ENCODE assay signal across 12 mouse cellular contexts in genomic region chr17:56547846-56548604, GRCm38 (mm10). TPM values are rescaled to one million over a fixed set of nuclear protein-coding genes. Genes with fewer than 3 reads are reported as not detected.
DNase-seq lines count a peak whose midpoint lies in the region; TF ChIP-seq lines count a peak whose summit lies in the region.
"Had no signal": no experiment of that assay in that cellular context is flagged by ENCODE, and none has a peak within 500 bp of the region (broad histone marks: within the 10 kb centered on the region; RNA-seq: fewer than 3 reads in every experiment).

No protein-coding gene starts in this region.

- H3K36me3 ChIP-seq in ES-Bruce4 (ENCODE audit: control insufficient read depth, insufficient read depth, low read length, poor library complexity, severe bottlenecking), result no peaks in the 10 kb centered on the region
- H3K36me3 ChIP-seq in limb, embryonic 10.5 days, result no peaks in the 10 kb centered on the region
- H3K36me3 ChIP-seq: embryonic facial prominence, embryonic 15.5 days; limb, embryonic 15.5 days had no signal

- no peak for TF ChIP-seq POLR2A in ES-Bruce4 (IDR thresholded peaks at IDR 0.05; ENCODE audit: insufficient read depth, low read length)

- DNase-seq in kidney, postnatal 10 days, result peak; percentile 5
- DNase-seq in kidney, postnatal 14 days, result no peak
- DNase-seq in ZHBTc4 (ENCODE audit: low read depth, low spot score), result peak; percentile 56
- peak; percentile 27 for DNase-seq in limb, embryonic 10.5 days (ENCODE audit: low spot score)
- DNase-seq in thymus, postnatal 10 days (ENCODE audit: low spot score in 2 of 2), result no peak
- no peak for DNase-seq in urinary bladder, postnatal 14 days (ENCODE audit: low spot score)

- no peak overlapping the region for H3K27ac ChIP-seq in ES-Bruce4 (ENCODE audit: insufficient read depth, low read length)
- H3K27ac ChIP-seq in limb, embryonic 10.5 days, result no peak overlapping the region
- H3K27ac ChIP-seq: embryonic facial prominence, embryonic 15.5 days; limb, embryonic 15.5 days had no signal

- no peak overlapping the region for H3K9ac ChIP-seq in ES-Bruce4 (ENCODE audit: low read depth, poor library complexity, severe bottlenecking)
- H3K9ac ChIP-seq: embryonic facial prominence, embryonic 15.5 days; limb, embryonic 15.5 days had no signal

- peak; percentile 54 for TF ChIP-seq CTCF in ES-Bruce4 (IDR thresholded peaks at IDR 0.05; ENCODE audit: low read depth, low read length)

- no peaks in the 10 kb centered on the region for H3K27me3 ChIP-seq in ES-Bruce4 (ENCODE audit: control insufficient read depth, insufficient read depth, low read length, poor library complexity, severe bottlenecking)
- H3K27me3 ChIP-seq in limb, embryonic 10.5 days (ENCODE audit: low read depth, poor library complexity, severe bottlenecking), result no peaks in the 10 kb centered on the region
- H3K27me3 ChIP-seq: embryonic facial prominence, embryonic 15.5 days; limb, embryonic 15.5 days had no signal

- H3K4me1 ChIP-seq in ES-Bruce4 (ENCODE audit: control insufficient read depth, insufficient read depth, low read length), result peaks cover 7% of the 10 kb centered on the region
- H3K4me1 ChIP-seq in limb, embryonic 10.5 days, result 0 out of 2 replicates have a peak, but pooled peaks cover 8% of the 10 kb centered on the region

- no peak overlapping the region for H3K4me3 ChIP-seq in ES-Bruce4 (ENCODE audit: low read depth, low read length)
- H3K4me3 ChIP-seq in limb, embryonic 10.5 days, result no peak overlapping the region
- H3K4me3 ChIP-seq: embryonic facial prominence, embryonic 15.5 days; limb, embryonic 15.5 days had no signal

- TF ChIP-seq EP300 in ES-Bruce4 (IDR thresholded peaks at IDR 0.05; ENCODE audit: insufficient read depth, low read depth, low read length), result no peak

- 75% methylated on average over 9 of the region's 9 CpGs for WGBS in limb, embryonic 10.5 days

- no peaks in the 10 kb centered on the region for H3K9me3 ChIP-seq in ES-Bruce4 (replicated peaks; ENCODE audit: control insufficient read depth, insufficient read depth, low read length, poor library complexity, severe bottlenecking)
- no peaks in the 10 kb centered on the region for H3K9me3 ChIP-seq in limb, embryonic 10.5 days (replicated peaks)
- H3K9me3 ChIP-seq: embryonic facial prominence, embryonic 15.5 days; limb, embryonic 15.5 days had no signal

RNA-seq across cellular contexts. Expression of gene Gm20219, which starts 6.2 kb away (rescaled TPM):
- 1.1 and 2.3 TPM in 2 replicates for polyA plus RNA-seq in ES-Bruce4 (2011; ENCODE audit: insufficient read depth, insufficient read length, low read depth, missing spikeins)
- polyA plus RNA-seq in limb, embryonic 10.5 days (2016; fragmentation: Nextera tagmentation; extraction: Ambion mirVana), result 0.58 and 1.3 TPM in 2 replicates

RNA-seq across cellular contexts. Expression of gene Znrf4, which starts 35.8 kb away (rescaled TPM):
- not detected in 2 replicates for polyA plus RNA-seq in ES-Bruce4 (2011; ENCODE audit: insufficient read depth, insufficient read length, low read depth, missing spikeins)
- not detected in 2 replicates for polyA plus RNA-seq in limb, embryonic 10.5 days (2016; fragmentation: Nextera tagmentation; extraction: Ambion mirVana)
- polyA plus RNA-seq: embryonic facial prominence, embryonic 15.5 days; kidney, embryonic 14.5 days; limb, embryonic 15.5 days; neural tube, embryonic 14.5 days; stomach, embryonic 14.5 days had no signal

RNA-seq across cellular contexts. Expression of gene Safb2, which starts 36.4 kb away (rescaled TPM):
- 107 and 117 TPM in 2 replicates for polyA plus RNA-seq in ES-Bruce4 (2011; ENCODE audit: insufficient read depth, insufficient read length, low read depth, missing spikeins)
- 91.7 and 110 TPM in 2 replicates for polyA plus RNA-seq in limb, embryonic 10.5 days (2016; fragmentation: Nextera tagmentation; extraction: Ambion mirVana)

RNA-seq across cellular contexts. Expression of gene Safb, which starts 36.6 kb away (rescaled TPM):
- polyA plus RNA-seq in ES-Bruce4 (2011; ENCODE audit: insufficient read depth, insufficient read length, low read depth, missing spikeins), result 99.4 and 111 TPM in 2 replicates
- 161 and 183 TPM in 2 replicates for polyA plus RNA-seq in limb, embryonic 10.5 days (2016; fragmentation: Nextera tagmentation; extraction: Ambion mirVana)

Comparison
In these comparisons a context has a peak if more than half of its experiments do, and no peak if none do; other contexts are left out.
1. DNase-seq: peak in kidney, postnatal 10 days (single experiment), ZHBTc4 (single experiment) and limb, embryonic 10.5 days (single experiment); none in kidney, postnatal 14 days (single experiment), thymus, postnatal 10 days (0 of 2) and urinary bladder, postnatal 14 days (single experiment).